Mouse (Mus musculus) embryonic facial prominence, embryonic 10.5 days (tissue): Measurements from ENCODE around the gene Cox7a2. TPM values are rescaled to one million over a fixed set of nuclear protein-coding genes. Genes with fewer than 3 reads are reported as not detected.
A peak's percentile ranks its signal among the peaks of the same experiment; 100 is the strongest.

Experiments used
- DNase-seq: peaks from one replicate; pipeline ENCODE4 v3.0.0-alpha.2; 2017; ENCODE audit warnings: low spot score
- H3K27ac ChIP-seq: fragments of 300-500 bp; sonication (generic); replicated peaks from 2 replicates; pipeline ENCODE4 v1.5.1; 2016; ENCODE audit warnings: mild to moderate bottlenecking
- H3K27me3 ChIP-seq: fragments of 300-500 bp; sonication (generic); replicated peaks from 2 replicates; pipeline ENCODE4 v1.6.1; 2016; ENCODE audit warnings: low read depth, mild to moderate bottlenecking; ENCODE audit not compliant: poor library complexity, severe bottlenecking
- H3K36me3 ChIP-seq: fragments of 300-500 bp; sonication (generic); replicated peaks from 2 replicates; pipeline ENCODE4 v1.6.1; 2016; ENCODE audit warnings: mild to moderate bottlenecking, moderate library complexity
- H3K4me1 ChIP-seq: fragments of 300-500 bp; sonication (generic); 2 replicates; pipeline ENCODE4 v1.6.1; 2016
- H3K4me3 ChIP-seq: fragments of 300-500 bp; sonication (generic); 2 replicates; pipeline ENCODE4 v1.5.1; 2016; ENCODE audit warnings: mild to moderate bottlenecking, moderate library complexity
- H3K9me3 ChIP-seq: fragments of 300-500 bp; sonication (generic); 2 replicates; pipeline ENCODE4 v1.6.1; 2016; ENCODE audit warnings: mild to moderate bottlenecking
- WGBS: fragments of 180-500 bp; shearing (Covaris S2); methylation state at CpG from one replicate; pipeline ENCODE4 v1.1.7; 2016; 5-methylcytosine and 5-hydroxymethylcytosine counted together
- polyA plus RNA-seq: library from polyadenylated mRNA; unstranded; fragments of >200 nt; fragmentation: Nextera tagmentation; extraction: Ambion mirVana; gene quantifications from 2 replicates; pipeline ENCODE4 v1.2.1, GENCODE M21; 2016

Cox7a2 gene
- polyA plus RNA-seq, 1 experiment from 2014 or later: 648 TPM

GRCm38 (mm10) chr9:79720143-79720542, 39.5 kb downstream of the Cox7a2 start:
- Histone ChIP-seq H3K27me3 (peaks cover 56% of the 10 kb centered on the region), H3K9me3 (no peaks in the 10 kb centered on the region), H3K4me3 (peak overlapping the region; percentile 68), H3K27ac (peak overlapping the region; percentile 80; the same call in 1 of the 2 replicates), H3K4me1 (peaks cover 50% of the 10 kb centered on the region), H3K36me3 (no peaks in the 10 kb centered on the region)
- no peak for DNase-seq
- 24% methylated on average over 9 of the region's 9 CpGs for WGBS

- peaks cover 57% of the 10 kb centered on the region for H3K4me1 ChIP-seq
- no peaks in the 10 kb centered on the region for H3K9me3 ChIP-seq
- 1% methylated on average over 28 of the region's 28 CpGs for WGBS
- H3K4me3 ChIP-seq: peak overlapping the region; percentile 68
- peaks cover 61% of the 10 kb centered on the region for H3K27me3 ChIP-seq
- no peaks in the 10 kb centered on the region for H3K36me3 ChIP-seq
- peak overlapping the region; percentile 80 for H3K27ac ChIP-seq
- peak; percentile 65 for DNase-seq
Observed at GRCm38 (mm10) chr9:79719451-79719850, 40.2 kb downstream of the Cox7a2 start.

- Histone ChIP-seq H3K4me3 (peak within 1 kb of the TSS; percentile 68), H3K4me1 (peaks cover 59% of the 10 kb centered on the region), H3K27me3 (peaks cover 61% of the 10 kb centered on the region), H3K27ac (peak within 1 kb of the TSS; percentile 80), H3K36me3 (no peaks in the 10 kb centered on the region), H3K9me3 (no peaks in the 10 kb centered on the region)
- WGBS: under 1% methylated on average over 64 of the region's 64 CpGs
- DNase-seq: peak; percentile 79
Observed at GRCm38 (mm10) chr9:79718481-79719370, 41.0 kb downstream of the Cox7a2 start, which contains the start of gene Col12a1. TSS of gene Col12a1 (minus strand) at chr9:79718831.

- Histone ChIP-seq H3K4me1 (peaks cover 59% of the 10 kb centered on the region), H3K27ac (peak overlapping the region; percentile 80), H3K4me3 (peak overlapping the region; percentile 68), H3K36me3 (no peaks in the 10 kb centered on the region), H3K9me3 (no peaks in the 10 kb centered on the region), H3K27me3 (peaks cover 67% of the 10 kb centered on the region)
- WGBS: under 1% methylated on average over 22 of the region's 22 CpGs
- no peak for DNase-seq
Observed at GRCm38 (mm10) chr9:79717836-79718475, 41.7 kb downstream of the Cox7a2 start.

GRCm38 (mm10) chr9:79716909-79717835, 42.5 kb downstream of the Cox7a2 start:
- Histone ChIP-seq H3K27ac (peak overlapping the region; percentile 80), H3K4me1 (peaks cover 59% of the 10 kb centered on the region)

DNA sequence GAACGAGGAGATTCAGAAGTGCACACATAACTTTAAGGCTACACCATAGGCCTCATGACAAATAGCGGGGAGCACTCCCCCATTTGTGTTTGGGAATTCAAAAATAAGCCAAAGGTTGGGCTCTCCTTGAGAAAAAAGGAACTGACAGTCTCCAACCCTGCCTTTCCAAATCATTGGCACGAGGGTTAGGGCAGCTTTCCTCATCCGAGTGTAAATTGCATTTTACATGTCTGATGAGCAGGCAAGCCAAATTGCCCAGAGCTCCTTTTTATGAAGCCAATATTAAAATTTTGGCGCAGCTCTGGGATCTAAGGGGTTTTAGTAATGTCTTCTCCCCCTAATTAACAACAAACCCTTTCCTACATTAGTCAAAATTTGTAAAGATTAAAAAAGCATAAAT, 43.2 kb downstream of the Cox7a2 start:
- Histone ChIP-seq H3K9me3 (no peaks in the 10 kb centered on the region), H3K4me1 (peaks cover 59% of the 10 kb centered on the region), H3K27me3 (peaks cover 67% of the 10 kb centered on the region), H3K36me3 (no peaks in the 10 kb centered on the region), H3K4me3 (peak overlapping the region; percentile 68), H3K27ac (no peak overlapping the region; the same call in 1 of the 2 replicates)
- DNase-seq: no peak
- 44% methylated on average over 5 of the region's 5 CpGs for WGBS

More at GRCm38 (mm10) chr9:79716909-79717835, 42.5 kb downstream of the Cox7a2 start:
- WGBS: 8% methylated on average over 23 of the region's 23 CpGs
- peaks cover 67% of the 10 kb centered on the region for H3K27me3 ChIP-seq
- H3K9me3 ChIP-seq: no peaks in the 10 kb centered on the region
- H3K36me3 ChIP-seq: no peaks in the 10 kb centered on the region
- peak overlapping the region; percentile 68 for H3K4me3 ChIP-seq
- peak; percentile 71 for DNase-seq

DNA sequence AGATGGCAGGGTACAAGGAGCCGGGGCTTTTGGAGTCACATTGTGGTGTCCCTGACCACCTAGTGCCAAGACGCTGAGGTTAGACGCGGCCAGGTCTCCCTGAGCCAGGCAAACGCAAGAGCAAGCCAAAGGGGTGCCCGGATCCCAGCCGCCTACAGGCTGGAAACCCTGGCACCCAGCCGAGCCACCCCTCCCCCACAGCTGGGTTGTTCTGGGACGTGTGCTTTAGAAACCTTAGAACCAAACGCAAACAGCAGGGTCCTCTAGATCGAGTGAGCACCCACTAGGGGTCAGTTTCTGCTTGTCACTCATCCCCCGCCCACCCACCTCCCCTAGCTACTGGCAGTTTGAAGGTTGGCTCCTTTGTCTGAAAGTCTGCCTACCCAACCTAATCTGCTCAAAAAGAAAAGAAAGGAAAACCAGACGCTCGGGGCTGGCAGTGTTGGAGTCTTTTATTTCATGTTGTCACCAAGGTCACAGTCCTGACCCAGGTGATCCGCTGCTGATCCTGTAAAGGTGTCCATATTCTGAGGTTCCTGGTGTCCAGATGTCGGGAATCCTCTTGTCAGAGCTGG, 45.1 kb downstream of the Cox7a2 start:
- Histone ChIP-seq H3K4me3 (peak overlapping the region; percentile 46), H3K36me3 (no peaks in the 10 kb centered on the region), H3K27ac (peak overlapping the region; percentile 59), H3K27me3 (peaks cover 52% of the 10 kb centered on the region), H3K4me1 (peaks cover 44% of the 10 kb centered on the region), H3K9me3 (no peaks in the 10 kb centered on the region)
- peak; percentile 63 for DNase-seq
- WGBS: 4% methylated on average over 16 of the region's 16 CpGs

Other genes with a start within 250 kb of the Cox7a2 start
- gene Col12a1, start 41.0 kb downstream of the Cox7a2 start, polyA plus RNA-seq: 5.8 and 7.3 TPM in 2 replicates
- 49.6 and 53.2 TPM in 2 replicates for gene Tmem30a, start 33.6 kb upstream of the Cox7a2 start, polyA plus RNA-seq